Mouse (Mus musculus): ENCODE measurements around the gene Gm37240. TPM values are rescaled to one million over a fixed set of nuclear protein-coding genes. Genes with fewer than 3 reads are reported as not detected.

The Gm37240 gene
- polyA plus RNA-seq, 1 experiment from 2014 or later = 3.3 TPM

DNA sequence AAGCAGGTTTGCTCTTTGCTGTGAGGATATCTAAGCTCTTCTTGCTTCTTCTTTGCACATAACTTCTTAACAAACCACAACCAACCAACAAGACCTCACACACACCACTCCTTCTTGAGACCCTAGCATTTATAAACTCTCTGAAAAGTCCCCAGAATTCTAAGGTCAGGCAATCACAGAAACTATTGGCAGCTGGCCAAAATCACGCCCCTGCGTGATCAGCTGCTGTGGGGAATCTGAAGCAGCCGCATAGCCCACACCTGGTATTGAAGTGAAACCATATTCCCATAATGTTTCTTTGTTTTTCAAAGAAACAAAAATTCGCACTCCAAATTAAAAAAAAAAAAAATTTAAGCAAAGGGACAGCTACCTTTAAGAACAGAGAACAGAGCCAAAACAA is 141.2 kb downstream of the Gm37240 start:
- no peaks in the 10 kb centered on the region for H3K36me3 ChIP-seq (ENCODE audit: control insufficient read depth, insufficient read depth)
- H3K4me2 ChIP-seq (replicated peaks; ENCODE audit: low read depth) = no peak overlapping the region
- H3K9me3 ChIP-seq (ENCODE audit: control insufficient read depth) = no peaks in the 10 kb centered on the region
- 22% methylated on average over 4 of the region's 4 CpGs for whole genome bisulfite sequencing
- H3K4me3 ChIP-seq (ENCODE audit: low read depth, low read length) = no peak overlapping the region
- H3K27me3 ChIP-seq (replicated peaks; ENCODE audit: control insufficient read depth, insufficient read depth, low read length) = no peaks in the 10 kb centered on the region
- H3K27ac ChIP-seq (ENCODE audit: low read depth, low read length) = no peak overlapping the region
- no peak for TF ChIP-seq CTCF (IDR thresholded peaks at IDR 0.05; ENCODE audit: low read depth)
- H3K4me1 ChIP-seq (replicated peaks; ENCODE audit: control insufficient read depth, insufficient read depth, low read length) = no peaks in the 10 kb centered on the region; the same call in 1 of the 2 replicates
- ATAC-seq = no peak
- no peak overlapping the region for H3K9ac ChIP-seq (ENCODE audit: low read depth, low read length)

DNA sequence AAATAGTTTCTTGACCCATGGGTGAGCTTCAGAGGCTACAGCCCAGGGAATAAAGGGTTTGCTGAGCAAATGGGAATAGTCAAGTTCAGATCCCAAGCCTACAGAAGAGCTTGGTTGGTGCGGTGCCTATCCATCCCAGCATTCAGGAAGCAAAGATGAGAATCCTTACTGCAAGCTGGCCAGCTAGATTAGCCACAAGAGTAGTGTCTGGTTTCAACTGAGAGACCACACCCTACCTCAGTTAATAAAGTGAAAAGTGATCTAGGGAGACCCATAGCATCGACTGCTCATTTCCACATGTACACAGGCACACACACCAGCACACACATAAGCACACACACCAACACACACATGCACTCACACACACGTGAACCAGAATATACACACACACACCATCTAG is 145.6 kb downstream of the Gm37240 start:
- ATAC-seq = no peak
- TF ChIP-seq CTCF (IDR thresholded peaks at IDR 0.05; ENCODE audit: low read depth) = no peak
- H3K9me3 ChIP-seq (ENCODE audit: control insufficient read depth) = no peaks in the 10 kb centered on the region
- H3K27ac ChIP-seq (ENCODE audit: low read depth, low read length) = no peak overlapping the region
- no peak overlapping the region for H3K9ac ChIP-seq (ENCODE audit: low read depth, low read length)
- H3K4me3 ChIP-seq (ENCODE audit: low read depth, low read length) = no peak overlapping the region
- H3K36me3 ChIP-seq (ENCODE audit: control insufficient read depth, insufficient read depth) = no peaks in the 10 kb centered on the region
- no peak overlapping the region for H3K4me2 ChIP-seq (replicated peaks; ENCODE audit: low read depth)
- no peaks in the 10 kb centered on the region for H3K4me1 ChIP-seq (replicated peaks; ENCODE audit: control insufficient read depth, insufficient read depth, low read length)
- H3K27me3 ChIP-seq (replicated peaks; ENCODE audit: control insufficient read depth, insufficient read depth, low read length) = no peaks in the 10 kb centered on the region
- WGBS = 84% methylated on average over 3 of the region's 3 CpGs

DNA sequence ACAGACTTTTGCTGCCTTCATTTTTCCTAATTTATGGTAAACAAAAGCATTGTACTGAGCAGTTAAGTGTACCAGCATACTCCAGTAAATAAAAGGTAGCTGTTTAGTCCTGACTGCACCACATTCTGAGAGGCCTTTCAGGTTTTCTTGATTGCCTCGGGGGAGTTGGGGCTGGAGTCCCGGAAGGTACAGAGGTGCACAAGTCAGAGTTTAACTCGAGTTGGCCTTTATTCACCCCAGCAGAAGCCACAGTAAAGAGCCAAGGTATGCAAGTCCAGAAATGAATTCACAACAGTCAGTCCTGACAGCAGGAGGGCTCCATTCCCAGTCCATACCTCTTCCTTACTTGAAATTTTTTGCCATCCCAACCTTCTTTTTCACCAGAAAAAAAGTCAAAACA is 148.7 kb downstream of the Gm37240 start:
- H3K36me3 ChIP-seq (ENCODE audit: control insufficient read depth, insufficient read depth) = no peaks in the 10 kb centered on the region
- TF ChIP-seq CTCF (IDR thresholded peaks at IDR 0.05; ENCODE audit: low read depth) = no peak
- 64% methylated on average over 3 of the region's 3 CpGs for WGBS
- no peak overlapping the region for H3K4me2 ChIP-seq (replicated peaks; ENCODE audit: low read depth)
- ATAC-seq = no peak
- H3K9me3 ChIP-seq (ENCODE audit: control insufficient read depth) = no peaks in the 10 kb centered on the region
- no peak overlapping the region for H3K27ac ChIP-seq (ENCODE audit: low read depth, low read length)
- H3K9ac ChIP-seq (ENCODE audit: low read depth, low read length) = no peak overlapping the region
- H3K27me3 ChIP-seq (replicated peaks; ENCODE audit: control insufficient read depth, insufficient read depth, low read length) = no peaks in the 10 kb centered on the region
- no peaks in the 10 kb centered on the region for H3K4me1 ChIP-seq (replicated peaks; ENCODE audit: control insufficient read depth, insufficient read depth, low read length)
- H3K4me3 ChIP-seq (ENCODE audit: low read depth, low read length) = no peak overlapping the region

DNA sequence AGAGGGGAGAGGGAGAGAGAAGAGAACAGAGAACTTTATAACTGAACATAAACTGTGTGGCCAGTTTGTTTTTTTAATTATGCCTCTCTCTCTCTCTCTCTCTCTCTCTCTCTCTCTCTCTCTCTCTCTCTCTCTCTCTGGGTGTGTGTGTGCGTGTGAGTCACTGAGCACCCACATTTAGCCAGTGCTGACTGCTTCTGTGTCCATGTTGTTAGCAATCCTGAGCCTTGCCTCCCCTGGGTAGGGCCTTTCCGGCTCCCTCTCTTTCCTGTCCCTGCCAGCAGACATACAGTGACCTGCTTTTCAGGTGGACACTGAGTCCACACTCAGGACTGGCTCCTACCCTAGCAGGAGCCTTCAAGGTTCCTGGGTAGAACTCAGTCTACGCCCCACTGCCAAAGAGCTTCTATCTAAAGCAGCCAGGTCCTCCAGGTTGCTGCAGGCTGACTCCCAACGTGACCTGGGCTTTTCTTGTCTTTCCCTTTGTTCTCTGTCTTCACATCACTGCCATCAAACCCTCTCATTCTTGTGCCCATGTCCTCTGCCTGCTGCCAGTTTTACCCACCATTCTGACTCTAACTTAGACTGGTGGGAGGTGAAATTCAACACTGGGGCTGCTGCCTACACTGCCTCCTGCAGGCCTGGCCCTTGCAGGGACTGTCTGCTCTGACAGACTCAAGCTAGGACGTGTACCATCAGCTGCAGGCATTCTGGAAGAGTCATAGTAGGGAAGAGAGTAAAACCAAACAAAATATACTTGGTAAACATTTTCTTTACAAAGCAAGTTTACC is 153.2 kb downstream of the Gm37240 start:
- peak; percentile 27; the same call in 1 of the 2 replicates for TF ChIP-seq CTCF (IDR thresholded peaks at IDR 0.05; ENCODE audit: low read depth)
- no peak overlapping the region for H3K9ac ChIP-seq (ENCODE audit: low read depth, low read length)
- no peaks in the 10 kb centered on the region for H3K4me1 ChIP-seq (replicated peaks; ENCODE audit: control insufficient read depth, insufficient read depth, low read length)
- WGBS = 82% methylated on average over 5 of the region's 5 CpGs
- H3K4me2 ChIP-seq (replicated peaks; ENCODE audit: low read depth) = no peak overlapping the region
- H3K4me3 ChIP-seq (ENCODE audit: low read depth, low read length) = no peak overlapping the region
- H3K27ac ChIP-seq (ENCODE audit: low read depth, low read length) = no peak overlapping the region
- no peak for ATAC-seq
- no peaks in the 10 kb centered on the region for H3K27me3 ChIP-seq (replicated peaks; ENCODE audit: control insufficient read depth, insufficient read depth, low read length)
- no peaks in the 10 kb centered on the region for H3K9me3 ChIP-seq (ENCODE audit: control insufficient read depth)
- H3K36me3 ChIP-seq (ENCODE audit: control insufficient read depth, insufficient read depth) = no peaks in the 10 kb centered on the region

DNA sequence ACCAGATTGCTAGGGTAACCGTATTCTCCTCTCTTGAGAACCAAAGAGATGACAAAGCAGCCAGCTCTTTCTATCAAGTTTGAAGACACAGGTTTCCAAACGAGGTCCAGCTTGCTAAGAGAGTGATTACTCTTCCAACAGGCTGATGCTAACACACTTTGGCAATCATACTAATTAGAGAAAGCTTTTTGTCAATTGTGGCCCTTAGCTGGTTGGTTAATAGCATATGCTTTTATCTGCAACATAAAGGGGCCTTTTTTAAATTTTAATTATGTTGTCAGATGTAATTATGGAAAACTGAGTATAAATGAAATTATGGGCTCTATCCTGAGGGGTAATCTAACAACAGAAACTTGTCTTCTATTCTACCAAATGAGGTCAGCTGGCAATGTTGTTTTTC is 160.1 kb downstream of the Gm37240 start:
- H3K27ac ChIP-seq (ENCODE audit: low read depth, low read length) = no peak overlapping the region
- no peak overlapping the region for H3K9ac ChIP-seq (ENCODE audit: low read depth, low read length)
- H3K27me3 ChIP-seq (replicated peaks; ENCODE audit: control insufficient read depth, insufficient read depth, low read length) = no peaks in the 10 kb centered on the region
- H3K4me1 ChIP-seq (replicated peaks; ENCODE audit: control insufficient read depth, insufficient read depth, low read length) = no peaks in the 10 kb centered on the region
- 60% methylated on average over 2 of the region's 2 CpGs for whole genome bisulfite sequencing
- no peak for TF ChIP-seq CTCF (IDR thresholded peaks at IDR 0.05; ENCODE audit: low read depth)
- ATAC-seq = no peak
- no peaks in the 10 kb centered on the region for H3K9me3 ChIP-seq (ENCODE audit: control insufficient read depth)
- no peak overlapping the region for H3K4me2 ChIP-seq (replicated peaks; ENCODE audit: low read depth)
- no peaks in the 10 kb centered on the region for H3K36me3 ChIP-seq (ENCODE audit: control insufficient read depth, insufficient read depth)
- H3K4me3 ChIP-seq (ENCODE audit: low read depth, low read length) = no peak overlapping the region

DNA sequence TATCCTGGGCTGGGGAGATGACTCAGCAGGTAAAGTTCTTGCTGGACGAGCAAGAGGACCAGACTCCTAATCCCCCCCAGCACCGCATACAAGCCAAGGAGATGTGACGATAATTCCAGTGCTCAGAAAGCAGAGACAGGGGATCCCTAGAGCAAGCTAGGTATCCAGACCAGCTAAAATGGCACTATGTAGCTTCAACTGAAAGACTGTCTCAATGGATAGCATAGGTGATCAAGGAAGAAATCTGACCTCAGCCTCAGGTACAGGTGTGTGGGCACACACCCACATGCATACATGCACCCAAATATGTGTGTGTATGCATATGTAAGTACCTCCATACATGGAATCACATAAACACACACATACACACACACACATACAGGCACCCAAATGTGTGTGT is 161.3 kb downstream of the Gm37240 start:
- no peak for TF ChIP-seq CTCF (IDR thresholded peaks at IDR 0.05; ENCODE audit: low read depth)
- no peak overlapping the region for H3K4me2 ChIP-seq (replicated peaks; ENCODE audit: low read depth)
- H3K9me3 ChIP-seq (ENCODE audit: control insufficient read depth) = no peaks in the 10 kb centered on the region
- ATAC-seq = no peak
- no peak overlapping the region for H3K27ac ChIP-seq (ENCODE audit: low read depth, low read length)
- no peaks in the 10 kb centered on the region for H3K4me1 ChIP-seq (replicated peaks; ENCODE audit: control insufficient read depth, insufficient read depth, low read length)
- H3K27me3 ChIP-seq (replicated peaks; ENCODE audit: control insufficient read depth, insufficient read depth, low read length) = no peaks in the 10 kb centered on the region
- H3K4me3 ChIP-seq (ENCODE audit: low read depth, low read length) = no peak overlapping the region
- WGBS = 66% methylated on average over 3 of the region's 3 CpGs
- no peak overlapping the region for H3K9ac ChIP-seq (ENCODE audit: low read depth, low read length)
- no peaks in the 10 kb centered on the region for H3K36me3 ChIP-seq (ENCODE audit: control insufficient read depth, insufficient read depth)

All from intestine, postnatal 0 days (tissue).